Mouse (Mus musculus): ENCODE measurements around the gene Gm1043.

Gene Gm1043

DNA sequence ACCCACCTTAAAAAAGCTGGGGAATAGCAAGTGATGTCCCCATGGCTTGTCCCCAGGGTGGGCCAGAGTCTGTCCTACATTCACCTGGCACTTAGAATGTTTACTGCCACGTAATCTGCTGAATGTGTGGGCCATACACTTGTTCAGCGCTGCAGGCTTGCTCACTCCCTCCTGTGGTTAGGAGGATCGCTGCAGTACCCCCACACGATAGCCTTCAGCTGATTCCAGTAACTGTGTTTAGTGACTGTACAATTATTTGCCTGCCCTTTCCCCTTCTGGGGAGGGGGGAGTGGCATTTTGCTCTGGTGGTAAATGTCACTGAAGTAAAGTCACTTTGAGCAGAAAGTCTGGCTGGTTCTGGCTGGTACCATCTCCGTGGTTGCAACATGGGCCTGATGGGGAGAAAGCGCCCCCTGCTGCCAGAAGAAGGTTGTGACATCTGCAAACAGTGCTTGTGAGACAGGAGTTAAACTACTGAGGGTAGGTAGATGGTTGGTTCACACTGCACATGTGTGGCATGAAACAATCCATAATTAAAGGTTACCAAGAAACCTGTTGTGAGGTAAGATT, 24.2 kb downstream of the Gm1043 start:
- peak; percentile 33 to 72 for DNase-seq (ENCODE audit: low spot score in 2 of 2)

DNA sequence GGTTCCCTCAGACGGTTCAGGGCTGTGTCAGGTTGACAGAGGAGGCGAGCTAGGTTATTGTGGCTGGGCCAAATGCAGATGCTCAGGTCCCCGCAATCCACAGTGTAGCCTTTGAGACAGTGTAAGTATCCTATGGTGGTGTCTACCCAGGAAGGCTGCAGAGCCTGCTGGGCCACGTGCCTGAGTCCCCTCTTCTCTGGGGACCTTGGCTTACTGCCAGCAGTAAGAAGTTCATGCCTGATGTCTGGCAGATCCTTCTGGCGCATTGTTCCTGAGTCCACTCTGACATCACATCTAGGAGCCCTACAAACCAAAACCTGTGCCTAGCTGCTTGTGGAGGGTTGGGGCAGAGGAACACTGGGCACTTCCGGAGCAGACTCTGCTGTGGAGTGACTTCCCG, 27.2 kb downstream of the Gm1043 start:
- DNase-seq (ENCODE audit: low spot score in 2 of 2) = no peak

DNA sequence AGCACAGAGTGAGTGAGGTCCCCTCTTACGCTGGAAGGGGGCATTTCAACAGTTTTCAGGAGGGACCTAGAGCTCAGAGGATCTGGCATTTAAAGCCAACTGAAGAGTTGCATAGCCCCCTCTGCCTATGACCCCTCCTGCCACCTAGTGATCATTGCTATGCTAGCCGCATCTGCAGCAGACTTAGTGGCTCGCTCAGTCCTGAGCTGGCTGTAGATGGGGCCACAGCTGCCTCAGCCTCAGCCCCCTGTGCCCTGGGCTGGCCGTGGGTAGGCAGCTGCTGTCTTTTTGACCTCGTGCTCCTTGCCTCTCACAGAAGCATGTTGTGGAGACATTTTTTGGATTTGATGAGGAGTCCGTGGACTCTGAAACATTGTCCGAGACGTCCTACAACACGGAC, 32.0 kb downstream of the Gm1043 start:
- no peak for DNase-seq (ENCODE audit: low spot score in 2 of 2)

DNA sequence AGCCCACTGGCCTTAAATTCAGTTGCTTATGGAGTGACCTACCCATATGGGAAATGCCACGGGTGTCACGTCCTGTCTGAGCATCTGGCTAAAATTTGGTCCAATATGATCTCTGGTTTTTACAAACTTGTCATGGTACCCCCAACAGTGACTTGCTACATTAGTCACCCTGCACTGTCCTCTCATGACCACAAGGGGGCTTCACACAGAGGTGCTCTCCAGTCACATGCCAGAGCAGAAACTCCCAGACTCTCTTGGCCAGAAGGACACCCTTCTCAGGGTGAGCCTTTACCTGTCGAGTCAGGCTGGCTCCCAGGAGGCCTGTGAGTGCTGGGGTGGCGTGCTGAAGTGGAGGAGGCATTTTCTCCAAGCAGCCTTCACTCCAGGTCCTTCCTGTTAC, 33.1 kb downstream of the Gm1043 start:
- no peak for DNase-seq (ENCODE audit: low spot score in 2 of 2)

DNA sequence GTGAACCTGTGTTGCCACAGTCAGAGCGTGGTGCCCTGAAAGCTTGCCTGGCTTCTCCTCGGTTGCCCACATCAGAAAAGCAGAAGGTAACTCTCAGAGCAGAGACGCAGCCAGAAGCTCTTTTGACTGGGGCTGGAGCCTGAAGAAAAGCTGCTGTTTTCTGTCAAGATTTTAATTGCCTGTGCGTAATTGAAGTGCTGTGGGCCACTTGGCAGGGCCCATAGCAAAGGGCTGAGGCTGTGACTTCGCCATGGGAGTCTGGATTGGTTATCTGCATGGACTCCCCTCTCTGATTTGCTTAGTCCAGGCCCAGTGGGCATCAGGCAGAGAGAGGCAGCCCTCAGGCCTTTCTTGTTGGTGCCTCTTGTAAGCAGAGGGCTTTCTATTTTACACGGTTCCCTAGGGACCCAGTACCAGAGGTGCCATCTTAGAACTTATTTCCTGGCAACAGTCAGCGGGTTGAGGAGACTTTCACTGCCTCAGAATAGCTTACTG, 36.1 kb downstream of the Gm1043 start:
- no peak for DNase-seq (ENCODE audit: low spot score in 2 of 2)

DNA sequence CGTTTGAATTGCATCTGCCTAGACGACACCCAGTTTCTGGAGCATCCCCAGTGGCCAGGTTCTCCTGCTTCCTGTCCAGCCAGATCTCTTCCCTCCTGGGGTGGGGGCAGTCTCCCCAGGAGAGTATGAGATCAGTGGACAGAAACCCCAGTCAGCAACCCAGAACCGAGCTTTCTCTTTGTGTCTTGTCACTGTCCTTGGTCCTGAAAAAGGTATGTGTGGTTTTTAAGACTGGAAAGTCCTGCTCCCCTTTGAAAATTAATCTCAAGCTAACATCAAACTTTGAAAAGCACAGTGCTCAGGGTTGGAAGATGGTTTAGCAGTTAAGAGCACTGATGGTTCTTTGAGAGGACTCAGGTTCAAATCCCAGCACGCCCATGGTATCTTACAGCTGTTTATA, 46.7 kb downstream of the Gm1043 start:
- no peak for DNase-seq (ENCODE audit: low spot score in 2 of 2)

DNA sequence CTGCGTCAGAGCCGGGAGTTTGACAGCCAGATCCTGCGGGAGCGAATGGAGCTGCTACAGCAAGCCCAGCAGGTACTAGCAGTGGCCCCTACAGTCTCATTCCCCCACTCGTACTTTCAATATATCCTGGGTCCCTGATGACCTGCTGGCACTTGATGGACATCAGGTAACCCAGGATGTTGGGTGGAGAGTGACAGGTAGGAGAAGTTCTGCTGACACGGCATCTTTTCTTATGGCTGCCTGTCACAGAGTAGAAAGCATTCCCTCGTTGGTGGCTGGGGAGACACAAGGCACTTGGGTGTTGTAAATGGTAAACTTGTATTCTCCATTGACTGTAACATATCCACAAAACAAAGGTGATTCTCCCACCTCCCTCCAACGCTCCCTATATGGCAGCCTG, 56.6 kb downstream of the Gm1043 start:
- DNase-seq (ENCODE audit: low spot score in 2 of 2) = no peak

DNA sequence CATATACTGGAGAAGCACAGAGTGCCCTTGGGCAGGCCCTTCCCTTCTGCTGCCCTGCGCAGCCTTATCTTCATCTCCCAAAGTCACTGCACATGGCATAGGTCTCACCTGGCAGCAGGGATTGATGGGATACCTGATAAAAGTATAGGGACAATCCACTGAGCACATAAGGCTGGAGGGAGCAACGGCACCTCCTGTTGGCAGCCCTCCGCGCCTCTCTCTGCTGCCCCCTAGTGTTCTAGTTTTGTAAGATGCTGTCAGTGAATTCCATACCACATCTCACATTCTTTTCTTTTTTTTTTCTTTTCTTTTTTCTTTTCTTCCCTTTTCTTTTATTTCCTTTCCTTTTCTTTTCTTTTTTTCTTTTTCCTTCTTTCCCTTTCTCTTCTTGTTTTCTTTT, 62.4 kb downstream of the Gm1043 start:
- DNase-seq (ENCODE audit: low spot score in 2 of 2) = no peak

DNA sequence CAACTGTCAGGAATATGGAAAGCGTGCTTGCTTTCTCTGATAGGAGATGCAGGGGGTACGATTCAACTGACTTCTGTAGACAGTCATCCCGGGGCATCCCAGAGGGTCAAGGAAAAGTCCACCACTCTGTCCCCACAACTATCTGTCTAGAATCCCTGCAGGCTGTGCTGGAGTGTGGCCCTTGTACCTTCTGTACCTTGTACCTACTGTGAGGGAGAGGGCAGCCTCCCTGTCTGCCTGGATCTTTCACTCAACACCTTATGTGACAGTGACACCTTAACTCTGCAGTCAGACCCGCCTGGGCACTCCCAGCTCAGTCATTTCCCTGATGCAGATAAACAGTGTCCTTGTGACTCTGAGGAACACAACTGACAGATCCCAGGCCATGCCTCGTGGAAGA, 65.5 kb downstream of the Gm1043 start:
- DNase-seq (ENCODE audit: low spot score in 2 of 2) = no peak

DNA sequence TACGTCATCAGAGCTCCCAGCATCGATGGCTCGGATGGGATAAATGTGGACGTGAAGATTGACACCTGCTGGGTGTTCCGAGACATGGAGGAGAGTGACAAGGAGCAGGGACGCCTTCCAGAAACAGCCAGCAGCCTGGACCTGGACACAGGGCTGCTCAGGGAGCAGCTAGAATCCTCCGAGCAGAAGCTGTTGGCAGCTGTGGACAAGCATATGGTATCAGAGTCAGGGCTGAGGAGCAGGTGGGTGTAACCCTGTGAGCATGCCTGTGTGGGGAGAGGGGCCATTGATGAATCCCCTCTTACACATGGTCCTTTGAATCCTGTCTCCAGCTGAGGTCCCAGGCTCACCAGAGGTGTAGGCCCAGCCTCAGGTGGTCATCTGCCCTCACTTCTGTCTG, 69.3 kb downstream of the Gm1043 start:
- no peak for DNase-seq (ENCODE audit: low spot score in 2 of 2)

DNA sequence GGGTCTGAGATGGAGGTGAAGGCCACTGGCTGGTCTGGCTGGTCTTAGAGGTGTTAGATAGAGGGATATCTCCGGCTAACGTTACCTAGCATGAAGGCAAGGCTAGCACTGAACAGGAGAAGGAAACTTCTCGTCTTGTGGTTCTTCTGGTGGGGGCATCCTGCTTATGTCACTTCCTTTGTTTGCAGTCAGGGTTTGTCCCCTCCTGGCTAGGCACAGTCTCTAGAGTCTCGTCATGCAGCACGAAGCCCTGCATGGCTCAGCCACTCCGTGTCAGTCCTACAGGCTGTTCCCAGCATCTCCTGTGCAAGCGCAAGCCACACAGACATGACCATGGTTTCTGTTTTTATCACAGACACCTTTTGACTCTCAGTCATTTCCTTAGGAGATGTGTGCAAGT, 73.2 kb downstream of the Gm1043 start:
- no peak for DNase-seq (ENCODE audit: low spot score in 2 of 2)

DNA sequence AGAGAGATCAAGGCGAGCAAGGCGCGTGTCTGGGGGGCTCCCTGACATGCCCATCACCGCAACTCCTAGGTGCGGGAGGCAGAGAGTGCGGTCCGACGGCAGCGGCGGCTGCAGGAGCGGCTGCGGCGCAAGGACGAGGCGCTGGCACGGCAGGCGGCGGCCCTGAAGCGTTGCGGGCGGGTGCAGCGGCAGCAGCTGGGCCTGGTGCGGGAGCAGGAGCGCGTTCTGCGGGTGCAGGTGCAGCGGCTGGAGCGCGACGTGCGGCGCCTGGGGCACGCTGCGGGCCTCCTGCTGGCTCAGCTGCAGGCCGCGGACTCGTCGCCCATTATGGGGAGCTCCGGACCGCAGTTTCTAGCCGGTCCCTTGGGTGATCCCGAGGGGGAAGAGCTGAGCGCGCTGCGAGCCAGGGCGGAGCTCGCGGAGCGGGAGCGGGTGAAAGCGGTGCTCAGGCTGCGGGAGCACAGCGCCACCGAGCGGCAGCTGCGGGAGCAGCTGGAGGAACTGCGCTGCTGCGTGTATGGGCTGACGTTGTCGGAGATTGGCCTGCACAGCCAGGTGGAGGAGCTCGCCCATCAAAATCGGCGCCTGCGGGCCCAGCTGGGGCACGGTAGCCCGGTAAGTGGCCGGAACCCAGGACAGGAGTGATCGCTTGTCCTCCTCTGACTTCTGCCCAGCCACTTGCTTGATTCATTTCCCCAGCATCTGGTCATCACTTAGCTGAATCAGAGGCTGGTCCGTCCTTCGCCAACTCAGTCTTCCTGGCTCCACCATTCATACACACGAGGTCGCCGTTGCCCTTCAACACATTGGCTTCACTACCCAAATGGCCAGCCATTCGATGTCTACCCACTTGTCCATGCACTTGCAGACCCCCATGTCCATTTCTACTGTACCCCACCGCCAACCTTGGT, 78.0 kb downstream of the Gm1043 start:
- peak in 1 of 2 experiments; percentile 36 for DNase-seq (ENCODE audit: low spot score in 2 of 2)

DNA sequence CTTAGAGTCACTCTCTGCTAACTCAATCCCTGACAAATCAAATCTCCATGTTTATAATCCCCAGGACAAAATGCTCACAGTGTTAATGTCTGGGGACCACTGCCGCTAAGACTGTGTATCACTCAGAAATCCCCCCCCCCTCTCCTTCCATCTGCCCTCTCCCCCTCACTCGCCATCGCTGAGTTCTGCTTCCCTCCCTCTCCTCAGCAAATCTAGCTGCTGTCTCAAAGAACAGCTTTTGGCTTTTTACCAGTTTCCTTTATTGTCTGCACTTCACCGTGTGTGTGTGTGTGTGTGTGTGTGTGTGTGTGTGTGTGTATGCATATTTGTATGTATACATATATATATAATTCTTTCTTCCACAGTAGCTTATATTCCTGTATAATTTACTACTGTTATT, 91.3 kb downstream of the Gm1043 start:
- no peak for DNase-seq (ENCODE audit: low spot score in 2 of 2)

DNA sequence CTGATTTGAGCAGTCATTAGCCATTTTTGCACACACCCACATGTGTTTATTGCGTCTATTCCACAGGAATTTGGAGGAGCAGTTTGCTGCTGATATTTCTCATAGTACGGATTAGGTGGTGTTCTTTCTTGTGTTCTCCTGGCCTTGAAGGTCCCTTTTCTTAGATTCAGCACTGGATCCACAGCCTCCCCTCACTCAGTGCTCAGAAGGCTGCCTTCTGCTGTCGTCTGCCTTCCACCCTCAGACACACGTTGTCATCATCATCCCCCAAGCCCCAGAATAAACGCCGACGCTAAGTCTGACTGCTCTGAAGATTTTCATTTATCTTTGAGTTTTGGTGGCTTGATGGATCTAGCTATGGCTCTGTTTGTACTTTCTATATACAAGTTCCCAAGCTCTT, 91.9 kb downstream of the Gm1043 start:
- DNase-seq (ENCODE audit: low spot score in 2 of 2) = no peak

DNA sequence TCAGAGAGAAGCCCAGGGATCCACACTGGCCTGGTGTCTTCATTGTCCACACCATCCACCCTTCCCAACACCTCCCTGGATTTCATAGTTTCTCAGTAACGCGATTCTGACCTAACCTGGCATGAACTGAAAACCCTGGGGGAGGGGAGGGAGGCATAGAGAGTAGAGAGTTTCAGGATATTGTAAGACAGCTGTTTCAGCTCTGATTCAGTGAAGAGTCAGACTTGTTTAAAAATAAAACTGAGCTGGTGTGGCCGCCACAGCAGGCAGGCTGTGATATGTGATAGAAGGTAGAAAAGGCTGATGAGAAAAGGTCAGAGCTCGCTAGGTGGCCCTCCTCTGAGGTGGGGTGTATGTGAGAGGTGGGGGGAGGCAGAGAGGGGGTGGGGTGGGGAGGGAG, 93.6 kb downstream of the Gm1043 start:
- no peak for DNase-seq (ENCODE audit: low spot score in 2 of 2)

DNA sequence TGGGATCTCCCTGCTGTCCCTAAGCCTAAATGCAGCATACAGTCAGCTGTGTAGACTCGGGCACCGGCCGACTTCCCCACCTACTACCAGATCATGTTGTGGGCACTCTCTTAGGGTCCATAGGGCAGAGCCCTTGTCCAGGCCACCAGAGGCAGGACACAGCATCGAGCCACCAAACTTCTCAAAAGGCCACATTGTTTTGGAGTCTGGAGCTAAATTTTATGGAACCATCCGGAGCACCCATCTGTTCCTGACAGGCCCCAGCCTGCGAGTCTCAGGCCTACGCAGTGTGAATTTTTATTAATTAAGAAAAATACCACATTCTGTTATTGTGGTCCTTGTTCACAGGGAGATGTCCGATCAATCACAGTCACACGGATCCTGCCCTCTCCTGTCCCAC, 94.7 kb downstream of the Gm1043 start:
- DNase-seq (ENCODE audit: low spot score in 2 of 2) = no peak

DNA sequence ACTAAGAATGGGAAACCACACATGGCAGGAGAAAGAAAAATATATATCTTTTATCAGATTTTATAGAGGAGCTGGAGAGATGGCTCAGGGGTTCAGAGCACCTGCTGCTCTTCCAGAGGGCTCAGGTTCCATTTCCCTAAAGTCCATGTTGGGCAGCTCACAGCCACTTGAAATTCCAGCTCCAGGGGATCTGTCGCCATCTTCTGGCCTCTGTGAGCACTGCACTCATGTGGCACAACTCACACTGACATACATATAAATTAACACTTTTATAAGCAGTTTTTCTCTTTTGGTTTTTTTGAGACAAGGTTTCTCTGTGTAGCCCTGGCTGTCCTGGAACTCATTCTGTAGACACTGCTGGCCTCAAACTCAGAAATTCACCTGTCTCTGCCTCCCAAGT, 95.5 kb downstream of the Gm1043 start:
- DNase-seq (ENCODE audit: low spot score in 2 of 2) = no peak

DNA sequence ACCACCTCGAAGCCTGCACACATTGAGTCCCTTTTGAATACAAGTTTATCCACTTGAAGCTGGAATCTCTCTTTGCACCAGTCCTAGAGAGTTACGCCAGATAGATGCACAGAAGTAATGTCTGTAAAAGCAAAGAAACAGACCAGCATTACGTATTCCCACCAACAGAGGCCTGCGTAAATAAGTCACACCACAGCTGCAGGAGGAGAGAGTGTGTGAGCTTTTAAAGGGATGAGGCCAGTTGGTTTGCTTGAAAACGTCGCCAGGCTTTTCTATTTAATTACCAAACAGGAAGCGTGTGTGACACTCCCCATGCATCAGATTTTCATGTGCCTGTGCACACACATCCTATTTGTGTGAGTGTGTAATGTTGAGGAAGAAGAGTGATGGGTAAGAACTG, 99.4 kb downstream of the Gm1043 start:
- DNase-seq (ENCODE audit: low spot score in 2 of 2) = no peak

DNA sequence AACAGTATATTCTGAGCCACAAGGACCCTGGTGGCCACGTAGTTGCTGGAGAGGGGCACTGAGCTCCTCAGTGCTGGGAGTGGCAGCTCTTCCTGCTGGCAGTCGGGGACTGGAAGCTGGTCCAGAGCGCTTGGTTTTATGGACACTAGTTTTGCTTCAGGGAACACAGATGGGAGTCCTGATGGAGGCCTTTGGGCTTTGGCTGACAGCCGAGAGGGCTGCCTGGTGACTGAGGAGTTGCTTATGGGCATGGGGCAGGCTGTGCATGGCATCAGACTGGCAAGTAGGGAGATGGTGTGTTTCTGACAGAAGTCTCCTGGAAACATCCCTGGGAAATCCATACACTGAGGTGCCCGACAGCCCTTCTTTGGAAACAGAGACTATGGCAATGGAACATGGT, 105.2 kb downstream of the Gm1043 start:
- no peak for DNase-seq (ENCODE audit: low spot score in 2 of 2)

DNA sequence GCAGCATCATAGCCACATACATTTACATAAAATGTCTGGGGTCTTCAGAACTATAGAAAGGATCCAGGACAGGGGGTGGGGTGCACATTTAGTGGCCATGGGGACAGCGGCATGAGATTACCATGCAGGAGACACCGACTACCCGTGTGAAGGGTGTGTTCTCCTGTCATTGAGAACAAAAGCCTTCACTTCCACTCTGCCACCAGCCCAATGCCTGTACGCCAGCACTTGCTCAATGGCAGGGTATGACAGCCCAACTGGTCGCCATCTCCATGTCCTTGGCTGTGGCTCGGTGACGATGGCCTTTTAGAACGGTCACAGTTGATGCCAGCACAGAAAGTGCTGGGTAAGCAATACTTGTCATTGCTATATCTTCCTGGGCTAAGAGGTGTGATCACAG, 111.0 kb downstream of the Gm1043 start:
- DNase-seq (ENCODE audit: low spot score in 2 of 2) = no peak

DNA sequence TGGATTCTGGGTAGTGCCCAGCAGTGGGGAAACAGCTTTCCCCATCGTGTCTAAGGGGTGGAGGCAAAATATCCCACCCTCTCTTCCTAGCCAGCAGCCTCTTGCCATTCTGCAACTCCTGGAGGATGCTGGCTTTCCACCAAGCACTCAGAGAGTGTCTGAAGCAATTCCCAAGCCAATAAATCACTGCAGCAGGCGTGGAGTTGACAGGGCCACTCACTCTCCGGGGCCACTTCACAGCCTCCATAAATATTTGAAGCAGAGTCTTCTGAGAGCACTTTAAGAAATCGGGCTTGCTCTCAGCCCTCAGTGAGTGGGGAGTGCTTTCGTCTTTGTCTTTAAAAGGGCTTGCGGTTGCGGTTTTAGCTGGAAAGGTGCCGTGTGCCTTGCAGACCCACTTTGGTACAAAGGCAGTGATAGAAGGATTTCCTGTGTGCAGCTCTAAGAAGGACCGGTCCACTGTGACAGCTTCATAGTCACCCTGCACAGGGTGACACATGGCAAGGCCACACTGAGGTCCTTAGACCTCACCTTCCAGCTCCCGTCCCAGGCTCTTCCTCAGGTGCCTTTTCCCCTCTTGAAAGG, 111.6 kb downstream of the Gm1043 start:
- DNase-seq (ENCODE audit: low spot score in 2 of 2) = no peak

DNA sequence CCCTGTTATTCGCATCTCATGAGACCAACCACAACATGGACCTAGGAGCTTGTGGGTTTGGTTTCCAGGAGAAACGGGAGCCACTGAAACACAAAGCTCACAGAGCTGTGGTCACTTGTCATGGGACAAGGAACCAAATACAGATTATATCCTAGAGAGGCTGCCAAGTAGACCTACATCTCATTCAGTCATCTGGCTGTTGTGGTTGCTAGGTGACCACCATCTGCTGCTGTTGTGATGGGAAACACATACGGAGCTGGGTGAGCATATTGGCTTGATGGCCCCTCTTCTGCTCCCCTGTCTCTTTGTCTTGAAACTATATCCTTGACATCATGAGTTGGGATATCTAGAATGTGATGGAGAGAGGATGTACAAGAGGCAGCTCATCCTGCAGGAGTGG, 112.3 kb downstream of the Gm1043 start:
- no peak for DNase-seq (ENCODE audit: low spot score in 2 of 2)

Measured in urinary bladder, postnatal 4 days (tissue).